Mouse (Mus musculus): ENCODE results near the gene E130309D02Rik. TPM values are rescaled to one million over a fixed set of nuclear protein-coding genes. Genes with fewer than 3 reads are reported as not detected.

The E130309D02Rik gene
- total RNA-seq, 2 experiments from 2014 or later, result 19.2 to 20.0 TPM

GRCm38 (mm10) chr5:143311886-143312285 lies 3.3 kb downstream of the E130309D02Rik start:
- intact Hi-C loops (cut with DNase I), result no loop called here
- DNase-seq, result peak; percentile 67 to 87

GRCm38 (mm10) chr5:143309916-143310315 lies 5.2 kb downstream of the E130309D02Rik start:
- intact Hi-C loops (cut with DNase I), result loop anchor here (10.0 kb wide), 1 partner anchor 375 kb away; no protein-coding TSS in a partner anchor
- DNase-seq, result no peak

- intact Hi-C loops (cut with DNase I), result loop anchor here (10.0 kb wide), 1 partner anchor 374 kb away; no protein-coding TSS in a partner anchor
- DNase-seq, result peak; percentile 58 to 78
Measured at GRCm38 (mm10) chr5:143308825-143309224, 6.3 kb downstream of the E130309D02Rik start.

GRCm38 (mm10) chr5:143304251-143304650 lies 10.9 kb downstream of the E130309D02Rik start:
- intact Hi-C loops (cut with DNase I), result loop anchor here (10.0 kb wide), 1 partner anchor 369 kb away; no protein-coding TSS in a partner anchor
- no peak for DNase-seq

- intact Hi-C loops (cut with DNase I), result loop anchor here (10.0 kb wide), 1 partner anchor 366 kb away; no protein-coding TSS in a partner anchor
- no peak for DNase-seq
Measured at GRCm38 (mm10) chr5:143301296-143301695, 13.9 kb downstream of the E130309D02Rik start.

GRCm38 (mm10) chr5:143299686-143300085 lies 15.5 kb downstream of the E130309D02Rik start:
- intact Hi-C loops (cut with DNase I), result loop anchor here (10.0 kb wide), 2 partner anchors 365 to 435 kb away; no protein-coding TSS in a partner anchor
- DNase-seq, result peak in 1 of 2 experiments; percentile 64

GRCm38 (mm10) chr5:143298391-143298790 lies 16.8 kb downstream of the E130309D02Rik start:
- DNase-seq, result no peak
- intact Hi-C loops (cut with DNase I), result loop anchor here (10.0 kb wide), 1 partner anchor 434 kb away; no protein-coding TSS in a partner anchor

- intact Hi-C loops (cut with DNase I), result loop anchor here (10.0 kb wide), 1 partner anchor 433 kb away; no protein-coding TSS in a partner anchor
- DNase-seq, result peak in 1 of 2 experiments; percentile 35
Measured at GRCm38 (mm10) chr5:143297986-143298385, 17.2 kb downstream of the E130309D02Rik start.

GRCm38 (mm10) chr5:143295330-143295729 lies 19.8 kb downstream of the E130309D02Rik start:
- DNase-seq, result no peak
- intact Hi-C loops (cut with DNase I), result loop anchor here (10.0 kb wide), 1 partner anchor 431 kb away; no protein-coding TSS in a partner anchor

GRCm38 (mm10) chr5:143294862-143295261 lies 20.3 kb downstream of the E130309D02Rik start:
- no peak for DNase-seq
- intact Hi-C loops (cut with DNase I), result loop anchor here (10.0 kb wide), 1 partner anchor 430 kb away; no protein-coding TSS in a partner anchor

GRCm38 (mm10) chr5:143293404-143293803 lies 21.8 kb downstream of the E130309D02Rik start, which contains the start of gene Zfp853:
Gene Zfp853 (minus strand): TSS chr5:143293623.
- DNase-seq, result peak in 1 of 2 experiments; percentile 31
- intact Hi-C loops (cut with DNase I), result loop anchor here (10.0 kb wide), 1 partner anchor 429 kb away; no protein-coding TSS in a partner anchor

- intact Hi-C loops (cut with DNase I), result loop anchor here (10.0 kb wide), 1 partner anchor 428 kb away; no protein-coding TSS in a partner anchor
- no peak for DNase-seq
Measured at GRCm38 (mm10) chr5:143292879-143293278, 22.3 kb downstream of the E130309D02Rik start.

- intact Hi-C loops (cut with DNase I), result no loop called here
Measured at GRCm38 (mm10) chr5:143289299-143289698, 25.9 kb downstream of the E130309D02Rik start.

GRCm38 (mm10) chr5:143288378-143288911 lies 26.7 kb downstream of the E130309D02Rik start:
- intact Hi-C loops (cut with DNase I), result no loop called here
- no peak for DNase-seq

More at GRCm38 (mm10) chr5:143289299-143289698, 25.9 kb downstream of the E130309D02Rik start:
- no peak for DNase-seq

GRCm38 (mm10) chr5:143287774-143288328 lies 27.3 kb downstream of the E130309D02Rik start:
- DNase-seq, result no peak
- intact Hi-C loops (cut with DNase I), result no loop called here

- no peak for DNase-seq
- intact Hi-C loops (cut with DNase I), result no loop called here
Measured at GRCm38 (mm10) chr5:143284762-143285161, 30.4 kb downstream of the E130309D02Rik start.

GRCm38 (mm10) chr5:143279247-143279646 lies 35.9 kb downstream of the E130309D02Rik start:
- intact Hi-C loops (cut with DNase I), result no loop called here
- DNase-seq, result no peak

GRCm38 (mm10) chr5:143275761-143276160 lies 39.4 kb downstream of the E130309D02Rik start:
- intact Hi-C loops (cut with DNase I), result no loop called here
- no peak for DNase-seq

- intact Hi-C loops (cut with DNase I), result no loop called here
- DNase-seq, result no peak
Measured at GRCm38 (mm10) chr5:143272540-143273330, 42.4 kb downstream of the E130309D02Rik start.

- DNase-seq, result no peak
- intact Hi-C loops (cut with DNase I), result no loop called here
Measured at GRCm38 (mm10) chr5:143272108-143272507, 43.1 kb downstream of the E130309D02Rik start.

GRCm38 (mm10) chr5:143271642-143272041 lies 43.5 kb downstream of the E130309D02Rik start:
- intact Hi-C loops (cut with DNase I), result no loop called here
- DNase-seq, result no peak
